Mouse (Mus musculus) CH12.LX (cell line): ENCODE data around the gene Fam241b. TPM values are rescaled to one million over a fixed set of nuclear protein-coding genes. Genes with fewer than 3 reads are reported as not detected.
"Not testable (repeated sequence)": the region's sequence is repeated elsewhere in the genome, so short reads cannot be mapped to it uniquely, and the experiment has no call there.

Source experiments
- DNase-seq: peaks from one replicate; pipeline ENCODE4 v3.0.0-alpha.2; 2013; ENCODE audit errors: extremely low read depth
- H3K27ac ChIP-seq: 2 replicates; pipeline ENCODE4 v1.5.1; 2012; ENCODE audit warnings: low read depth, mild to moderate bottlenecking, control low read depth, moderate library complexity; ENCODE audit not compliant: insufficient read depth
- H3K27me3 ChIP-seq: replicated peaks from 2 replicates; pipeline ENCODE3; 2012; ENCODE audit warnings: inconsistent platforms
- H3K36me3 ChIP-seq, 2 experiments: replicated peaks in 1 of 2; 2 replicates each; pipeline versions ENCODE3 to v1.6.1; 2012; ENCODE audit warnings: inconsistent platforms in 1 of 2, low read length in 1 of 2, mild to moderate bottlenecking in 1 of 2, mixed read lengths in 1 of 2, moderate library complexity in 1 of 2; ENCODE audit not compliant: control insufficient read depth in 1 of 2, insufficient read depth in 1 of 2
- H3K4me1 ChIP-seq, 2 experiments: 2 replicates each; pipeline ENCODE4 v1.6.1; 2012; ENCODE audit warnings: inconsistent platforms in 1 of 2, moderate library complexity in 1 of 2; ENCODE audit not compliant: insufficient read depth in 2 of 2, control insufficient read depth in 1 of 2
- H3K4me2 ChIP-seq: 2 replicates; pipeline ENCODE4 v1.6.1; 2012; ENCODE audit warnings: low read depth, mild to moderate bottlenecking, control low read depth; ENCODE audit not compliant: poor library complexity, insufficient read depth, severe bottlenecking
- H3K4me3 ChIP-seq, 3 experiments: fragments of 150-350 bp in 1 of 3; sonication (generic) in 1 of 3; replicated peaks in 1 of 3; 2 replicates each; pipeline versions ENCODE3 to v1.5.1; 2011 to 2012; ENCODE audit warnings: low read depth in 2 of 3, low read length in 2 of 3, mild to moderate bottlenecking in 2 of 3, moderate library complexity in 2 of 3, control low read depth in 1 of 3, improper control_type of control experiment in 1 of 3, inconsistent platforms in 1 of 3, mixed read lengths in 1 of 3; ENCODE audit not compliant: poor library complexity in 1 of 3
- H3K79me2 ChIP-seq: replicated peaks from 2 replicates; pipeline ENCODE4 v1.6.1; 2012; ENCODE audit warnings: mild to moderate bottlenecking, moderate library complexity; ENCODE audit not compliant: control insufficient read depth, poor library complexity, insufficient read depth, severe bottlenecking; ENCODE audit errors: extremely low read depth
- H3K9ac ChIP-seq: 2 replicates; pipeline ENCODE4 v1.6.1; 2012; ENCODE audit warnings: low read depth, mild to moderate bottlenecking, control low read depth, moderate library complexity; ENCODE audit not compliant: insufficient read depth
- H3K9me3 ChIP-seq: replicated peaks from 2 replicates; pipeline ENCODE3; 2012; ENCODE audit warnings: low read length, inconsistent platforms, mixed read lengths
- BHLHE40 ChIP-seq: IDR thresholded peaks from 2 replicates; pipeline ENCODE4 v1.6.1; 2011; ENCODE audit warnings: mild to moderate bottlenecking, low read depth, low read length, improper control_type of control experiment
- CHD1 ChIP-seq: IDR thresholded peaks from 2 replicates; pipeline ENCODE4 v1.6.1; 2012; ENCODE audit warnings: low read depth, low read length, improper control_type of control experiment, inconsistent platforms
- CTCF ChIP-seq, 2 experiments: IDR thresholded peaks in 1 of 2; conservative IDR thresholded peaks in 1 of 2; 2 replicates each; pipeline ENCODE4 v1.5.1; 2011 to 2012; ENCODE audit warnings: low read depth in 2 of 2, low read length in 2 of 2, improper control_type of control experiment in 1 of 2, inconsistent platforms in 1 of 2, mild to moderate bottlenecking in 1 of 2, moderate library complexity in 1 of 2
- E2F4 ChIP-seq: IDR thresholded peaks from 2 replicates; pipeline ENCODE4 v1.6.1; 2011; ENCODE audit warnings: low read depth, low read length, improper control_type of control experiment; ENCODE audit not compliant: insufficient replicate concordance
- ELF1 ChIP-seq: IDR thresholded peaks from 2 replicates; pipeline ENCODE4 v1.6.1; 2014; ENCODE audit warnings: low read depth, mild to moderate bottlenecking, inconsistent platforms, low read length, improper control_type of control experiment
- EP300 ChIP-seq: IDR thresholded peaks from 2 replicates; pipeline ENCODE4 v1.6.1; 2011; ENCODE audit warnings: low read length, improper control_type of control experiment
- ETS1 ChIP-seq: conservative IDR thresholded peaks from 2 replicates; pipeline ENCODE4 v1.6.1; 2012; ENCODE audit warnings: low read depth, mild to moderate bottlenecking, inconsistent platforms, low read length, improper control_type of control experiment, moderate library complexity
- GABPA ChIP-seq: IDR thresholded peaks from 2 replicates; pipeline ENCODE4 v1.6.1; 2012; ENCODE audit warnings: low read depth, low read length, improper control_type of control experiment, inconsistent platforms; ENCODE audit not compliant: insufficient replicate concordance
- HCFC1 ChIP-seq: IDR thresholded peaks from 2 replicates; pipeline ENCODE4 v1.6.1; 2012; ENCODE audit warnings: low read depth, mild to moderate bottlenecking, inconsistent platforms, low read length, improper control_type of control experiment
- IRF4 ChIP-seq: IDR thresholded peaks from 2 replicates; pipeline ENCODE4 v1.6.1; 2014; ENCODE audit warnings: low read depth, mild to moderate bottlenecking, inconsistent platforms, low read length, improper control_type of control experiment
- JUN ChIP-seq: IDR thresholded peaks from 2 replicates; pipeline ENCODE4 v1.6.1; 2011; ENCODE audit warnings: low read depth, mild to moderate bottlenecking, low read length, improper control_type of control experiment, moderate library complexity; ENCODE audit not compliant: insufficient read depth
- KAT2A ChIP-seq: IDR thresholded peaks from 2 replicates; pipeline ENCODE4 v1.6.1; 2012; ENCODE audit warnings: low read length, improper control_type of control experiment, inconsistent platforms; ENCODE audit not compliant: insufficient replicate concordance
- MAFK ChIP-seq: IDR thresholded peaks from 2 replicates; pipeline ENCODE4 v1.6.1; 2011; ENCODE audit warnings: low read length, improper control_type of control experiment; ENCODE audit not compliant: insufficient replicate concordance
- MAX ChIP-seq: IDR thresholded peaks from 2 replicates; pipeline ENCODE4 v1.6.1; 2011; ENCODE audit warnings: low read length, improper control_type of control experiment
- MAZ ChIP-seq: IDR thresholded peaks from 2 replicates; pipeline ENCODE4 v1.6.1; 2012; ENCODE audit warnings: low read depth, mild to moderate bottlenecking, inconsistent platforms, low read length, improper control_type of control experiment, moderate library complexity
- MYC ChIP-seq: IDR thresholded peaks from 2 replicates; pipeline ENCODE4 v1.6.1; 2011; ENCODE audit warnings: low read depth, mild to moderate bottlenecking, improper control_type of control experiment, low read length
- NRF1 ChIP-seq: IDR thresholded peaks from 2 replicates; pipeline ENCODE4 v1.6.1; 2014; ENCODE audit warnings: low read depth, mild to moderate bottlenecking, inconsistent platforms, low read length, improper control_type of control experiment, moderate library complexity
- PAX5 ChIP-seq: IDR thresholded peaks from 2 replicates; pipeline ENCODE4 v1.6.1; 2012; ENCODE audit warnings: low read length, inconsistent platforms, mixed read lengths
- POLR2A ChIP-seq: IDR thresholded peaks from 2 replicates; pipeline ENCODE4 v1.6.1; 2011; ENCODE audit warnings: low read depth, mild to moderate bottlenecking, improper control_type of control experiment, low read length
- RAD21 ChIP-seq: IDR thresholded peaks from 2 replicates; pipeline ENCODE4 v1.6.1; 2011; ENCODE audit warnings: low read depth, mild to moderate bottlenecking, low read length, improper control_type of control experiment, moderate library complexity
- RCOR1 ChIP-seq: conservative IDR thresholded peaks from 2 replicates; pipeline ENCODE4 v1.6.1; 2012; ENCODE audit warnings: low read depth, mild to moderate bottlenecking, inconsistent platforms, low read length, improper control_type of control experiment
- TBP ChIP-seq: conservative IDR thresholded peaks from 2 replicates; pipeline ENCODE4 v1.6.1; 2011; ENCODE audit warnings: low read depth, low read length, improper control_type of control experiment
- TCF12 ChIP-seq: IDR thresholded peaks from 2 replicates; pipeline ENCODE4 v1.6.1; 2014; ENCODE audit warnings: low read depth, mild to moderate bottlenecking, inconsistent platforms, low read length, improper control_type of control experiment
- UBTF ChIP-seq: IDR thresholded peaks from 2 replicates; pipeline ENCODE4 v1.6.1; 2012; ENCODE audit warnings: low read depth, mild to moderate bottlenecking, inconsistent platforms, low read length, improper control_type of control experiment, moderate library complexity
- ZKSCAN1 ChIP-seq: IDR thresholded peaks from 2 replicates; pipeline ENCODE4 v1.6.1; 2012; ENCODE audit warnings: low read depth, inconsistent platforms, low read length, improper control_type of control experiment, borderline replicate concordance
- ZNF384 ChIP-seq: IDR thresholded peaks from 2 replicates; pipeline ENCODE4 v1.6.1; 2012; ENCODE audit warnings: low read depth, low read length, improper control_type of control experiment, inconsistent platforms
- dilution Hi-C: fragments of 300-500 bp; cut with MboI; formaldehyde crosslinking; loops from 2 replicates; pipeline ENCODE4 v1.14.3; 2020; ENCODE audit warnings: low sequenced_read_pairs; ENCODE audit not compliant: extremely low pct_unique_long_range_greater_than_20kb, extremely low pct_ligation_motif_present
- in situ Hi-C: fragments of 300-500 bp; cut with MboI; formaldehyde crosslinking; loops from 3 replicates; pipeline ENCODE4 v1.14.3; 2019; ENCODE audit warnings: low sequenced_read_pairs, low pct_ligation_motif_present, low pct_unique_long_range_greater_than_20kb, mixed read lengths
- polyA plus RNA-seq: library from polyadenylated mRNA; unstranded; fragments of >175 nt; gene quantifications from 2 replicates; pipeline ENCODE4 v1.2.1, GENCODE M21; 2012; ENCODE audit warnings: low read depth; ENCODE audit not compliant: insufficient read length
- total RNA-seq, 2 experiments: library from RNA; depleted of rRNA; stranded (reverse); fragments of 300-350 nt in 1 of 2; fragments of >200 nt in 1 of 2; gene quantifications; 2 replicates each; pipeline ENCODE4 v1.2.3; 2012 to 2014

The Fam241b gene
- total and polyA plus RNA-seq, 3 experiments = 0.38 TPM; not detected in 2

GRCm38 (mm10) chr10:62086044-62086443 lies 57.7 kb downstream of the Fam241b start:
- no peak overlapping the region for H3K4me3 ChIP-seq
- H3K27ac ChIP-seq = no peak overlapping the region
- peaks cover 16% of the 10 kb centered on the region for H3K9me3 ChIP-seq
- in situ Hi-C loops = no loop called here
- H3K4me2 ChIP-seq = no peak overlapping the region
- no peaks in the 10 kb centered on the region for H3K36me3 ChIP-seq
- TF ChIP-seq MAZ = no peak
- no peak for TF ChIP-seq IRF4
- TF ChIP-seq MYC = no peak
- no peak for TF ChIP-seq MAX
- TF ChIP-seq TCF12 = no peak
- no peak for TF ChIP-seq CTCF (conservative IDR thresholded peaks at IDR 0.05 in 1 of 2, IDR thresholded peaks at IDR 0.05 in 1 of 2; ENCODE audit: low read depth in 2 of 2, low read length in 2 of 2)
- TF ChIP-seq HCFC1 = no peak
- no peak for TF ChIP-seq PAX5
- TF ChIP-seq UBTF = no peak
- no peak for TF ChIP-seq EP300
- no peak for TF ChIP-seq ETS1
- TF ChIP-seq GABPA = no peak
- no peak for TF ChIP-seq ELF1
- TF ChIP-seq E2F4 = no peak
- TF ChIP-seq RCOR1 = no peak
- no peak for TF ChIP-seq ZKSCAN1
- no peak for TF ChIP-seq TBP
- no peak for DNase-seq
- dilution Hi-C loops = no loop called here
- no peaks in the 10 kb centered on the region for H3K79me2 ChIP-seq
- peaks cover 70% of the 10 kb centered on the region for H3K27me3 ChIP-seq
- H3K9ac ChIP-seq = no peak overlapping the region
- H3K4me1 ChIP-seq = no peaks in the 10 kb centered on the region

GRCm38 (mm10) chr10:62076248-62077134 lies 67.2 kb downstream of the Fam241b start:
- no peak for TF ChIP-seq HCFC1
- TF ChIP-seq NRF1 = no peak
- TF ChIP-seq MAZ = no peak
- no peak for TF ChIP-seq KAT2A
- TF ChIP-seq CTCF (conservative IDR thresholded peaks at IDR 0.05 in 1 of 2, IDR thresholded peaks at IDR 0.05 in 1 of 2; ENCODE audit: low read depth in 2 of 2, low read length in 2 of 2) = no peak
- no peak for TF ChIP-seq ETS1
- TF ChIP-seq ZKSCAN1 = no peak
- TF ChIP-seq BHLHE40 = no peak
- no peak for TF ChIP-seq RCOR1
- TF ChIP-seq POLR2A = no peak
- TF ChIP-seq ZNF384 = no peak
- TF ChIP-seq JUN = no peak
- TF ChIP-seq RAD21 = no peak
- TF ChIP-seq MAFK = no peak
- TF ChIP-seq CHD1 = no peak
- TF ChIP-seq TCF12 = no peak
- TF ChIP-seq, all 38 proteins: peak for 0
- Histone ChIP-seq H3K27ac (no peak overlapping the region), H3K4me3 (no peak overlapping the region), H3K4me1 (no peaks in the 10 kb centered on the region), H3K79me2 (no peaks in the 10 kb centered on the region), H3K9ac (no peak overlapping the region), H3K4me2 (no peak overlapping the region), H3K36me3 (no peaks in the 10 kb centered on the region), H3K9me3 (peaks cover 19% of the 10 kb centered on the region), H3K27me3 (peaks cover 46% of the 10 kb centered on the region)
- dilution Hi-C loops (no loop called here), in situ Hi-C loops (no loop called here)
- no peak for DNase-seq

- H3K79me2 ChIP-seq, H3K9me3 ChIP-seq, H3K9ac ChIP-seq, H3K27ac ChIP-seq, DNase-seq, dilution Hi-C loops, in situ Hi-C loops, H3K36me3 ChIP-seq, H3K4me3 ChIP-seq, H3K4me2 ChIP-seq, H3K4me1 ChIP-seq: not testable (repeated sequence)
- H3K27me3 ChIP-seq = peaks cover 51% of the 10 kb centered on the region
These were observed 72.4 kb downstream of the Fam241b start for GRCm38 (mm10) chr10:62071346-62071745.
